Mouse (Mus musculus) thymus, adult 2 months (tissue): Measurements from ENCODE around the gene Glis1. TPM values are rescaled to one million over a fixed set of nuclear protein-coding genes. Genes with fewer than 3 reads are reported as not detected.

Experiments
- DNase-seq: peaks from one replicate; pipeline ENCODE4 v3.0.0; 2021
- H3K27ac ChIP-seq: fragments of 200-500 bp; 2 replicates; pipeline ENCODE4 v1.5.1; 2012; ENCODE audit warnings: low read length, control low read depth; ENCODE audit not compliant: control insufficient read depth, insufficient read depth
- H3K27me3 ChIP-seq: fragments of 200-500 bp; 2 replicates; pipeline ENCODE4 v1.6.1; 2012; ENCODE audit warnings: mild to moderate bottlenecking, low read length, moderate library complexity, mixed read lengths; ENCODE audit not compliant: control insufficient read depth, insufficient read depth
- H3K36me3 ChIP-seq: fragments of 200-500 bp; 2 replicates; pipeline ENCODE4 v1.6.1; 2012; ENCODE audit warnings: mild to moderate bottlenecking, low read length, moderate library complexity; ENCODE audit not compliant: control insufficient read depth, insufficient read depth
- H3K4me1 ChIP-seq: fragments of 200-500 bp; replicated peaks from 2 replicates; pipeline ENCODE4 v1.6.1; 2012; ENCODE audit warnings: low read length; ENCODE audit not compliant: control insufficient read depth, insufficient read depth
- H3K4me3 ChIP-seq: fragments of 200-500 bp; 2 replicates; pipeline ENCODE4 v1.5.1; 2012; ENCODE audit warnings: mild to moderate bottlenecking, low read length, control low read depth, moderate library complexity; ENCODE audit not compliant: control insufficient read depth, insufficient read depth
- CTCF ChIP-seq: fragments of 200-500 bp; IDR thresholded peaks from 2 replicates; pipeline ENCODE4 v1.5.1; 2012; ENCODE audit warnings: mild to moderate bottlenecking, control low read depth, low read length, moderate library complexity, borderline replicate concordance; ENCODE audit not compliant: control insufficient read depth, poor library complexity, insufficient read depth; ENCODE audit errors: extremely low read depth
- POLR2A ChIP-seq: fragments of 200-500 bp; IDR thresholded peaks from 2 replicates; pipeline ENCODE4 v1.6.1; 2012; ENCODE audit warnings: mild to moderate bottlenecking, low read length, control low read depth, moderate library complexity; ENCODE audit not compliant: control insufficient read depth, poor library complexity, insufficient read depth; ENCODE audit errors: extremely low read depth
- WGBS: fragments of 180-500 bp; shearing (Covaris S2); methylation state at CpG from one replicate; pipeline ENCODE4 v1.1.7; 2018; 5-methylcytosine and 5-hydroxymethylcytosine counted together
- polyA plus RNA-seq: library from polyadenylated mRNA; depleted of rRNA; stranded (reverse); fragments of >200 nt; gene quantifications from 2 replicates; pipeline ENCODE4 v1.2.3, GENCODE M21; 2012

The Glis1 gene
- polyA plus RNA-seq, 1 experiment: 0.71 TPM

- H3K27ac ChIP-seq: no peak overlapping the region
- H3K36me3 ChIP-seq: no peaks in the 10 kb centered on the region
- no peaks in the 10 kb centered on the region; the same call in 1 of the 2 replicates for H3K27me3 ChIP-seq
- DNase-seq: no peak
- 94% methylated on average over 4 of the region's 4 CpGs for WGBS
- no peaks in the 10 kb centered on the region for H3K4me1 ChIP-seq
- no peak for TF ChIP-seq POLR2A
- TF ChIP-seq CTCF: no peak
- no peak overlapping the region for H3K4me3 ChIP-seq
Observed at GRCm38 (mm10) chr4:107420202-107420601, 14.2 kb upstream of the Glis1 start.

- 13% methylated on average over 14 of the region's 14 CpGs for WGBS
- H3K4me3 ChIP-seq: no peak overlapping the region
Observed at GRCm38 (mm10) chr4:107421711-107422110, 12.7 kb upstream of the Glis1 start.

GRCm38 (mm10) chr4:107422176-107422575 is 12.2 kb upstream of the Glis1 start:
- no peak for TF ChIP-seq CTCF
- TF ChIP-seq POLR2A: no peak
- 39% methylated on average over 6 of the region's 6 CpGs for WGBS
- no peak overlapping the region for H3K4me3 ChIP-seq
- no peaks in the 10 kb centered on the region for H3K4me1 ChIP-seq
- DNase-seq: no peak
- no peak overlapping the region for H3K27ac ChIP-seq
- H3K36me3 ChIP-seq: no peaks in the 10 kb centered on the region
- no peaks in the 10 kb centered on the region; the same call in 1 of the 2 replicates for H3K27me3 ChIP-seq

More at GRCm38 (mm10) chr4:107421711-107422110, 12.7 kb upstream of the Glis1 start:
- Histone ChIP-seq H3K27ac (no peak overlapping the region), H3K27me3 (no peaks in the 10 kb centered on the region; the same call in 1 of the 2 replicates), H3K4me1 (no peaks in the 10 kb centered on the region), H3K36me3 (no peaks in the 10 kb centered on the region)
- no peak for DNase-seq
- TF ChIP-seq POLR2A (no peak), CTCF (no peak)

DNA sequence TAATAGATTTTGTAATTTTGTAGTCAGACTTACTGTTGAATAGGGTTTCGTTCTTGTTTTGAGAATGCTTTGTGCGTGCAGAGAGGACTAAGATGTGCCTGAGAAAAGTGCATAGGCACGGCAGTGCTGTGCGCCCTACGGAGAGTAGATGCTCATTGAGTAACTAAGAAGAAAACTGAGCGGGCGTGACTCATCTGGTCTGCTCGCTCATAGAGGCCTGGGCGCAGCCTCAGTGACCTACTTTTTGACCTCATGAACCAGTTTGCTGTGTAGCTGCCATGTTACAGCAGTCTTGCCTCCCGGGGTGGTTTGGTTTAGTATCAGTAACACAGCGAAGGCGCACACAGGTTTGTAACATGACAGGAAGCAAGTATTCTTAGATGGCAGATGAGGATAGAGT is 8.8 kb upstream of the Glis1 start:
- WGBS: 96% methylated on average over 12 of the region's 12 CpGs
- TF ChIP-seq CTCF (no peak), POLR2A (no peak)
- H3K27ac ChIP-seq: no peak overlapping the region

GRCm38 (mm10) chr4:107426631-107427030 is 7.8 kb upstream of the Glis1 start:
- DNase-seq: no peak
- TF ChIP-seq POLR2A: no peak
- no peak for TF ChIP-seq CTCF

More for the DNA sequence above, 8.8 kb upstream of the Glis1 start:
- no peak for DNase-seq
- Histone ChIP-seq H3K36me3 (no peaks in the 10 kb centered on the region), H3K4me3 (no peak overlapping the region), H3K4me1 (no peaks in the 10 kb centered on the region), H3K27me3 (no peaks in the 10 kb centered on the region; the same call in 1 of the 2 replicates)

DNA sequence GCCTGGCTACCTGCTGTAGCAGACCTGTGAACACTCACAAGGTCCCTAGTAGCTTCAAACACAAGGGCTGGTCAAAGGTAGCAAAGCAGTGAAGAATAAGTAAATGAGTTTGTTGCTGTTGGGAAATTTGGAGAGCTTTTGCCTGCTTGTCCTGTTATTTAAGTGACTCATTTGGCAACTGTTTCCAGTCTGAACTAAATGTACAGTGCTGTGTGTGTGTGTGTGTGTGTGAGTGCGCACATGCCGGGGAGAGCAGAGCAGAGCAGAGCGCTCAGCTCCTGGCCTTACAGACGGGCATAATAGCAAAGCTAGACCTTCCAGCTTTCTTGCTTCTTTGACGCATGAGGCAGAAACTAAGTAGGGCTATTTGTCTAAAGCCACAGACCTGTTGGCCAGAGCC is 1.7 kb upstream of the Glis1 start:
- Histone ChIP-seq H3K27me3 (peaks cover 18% of the 10 kb centered on the region), H3K36me3 (no peaks in the 10 kb centered on the region), H3K27ac (no peak overlapping the region), H3K4me1 (peaks cover 4% of the 10 kb centered on the region), H3K4me3 (no peak overlapping the region)
- DNase-seq: no peak
- no peak for TF ChIP-seq POLR2A
- no peak for TF ChIP-seq CTCF
- WGBS: 87% methylated on average over 5 of the region's 5 CpGs

More at GRCm38 (mm10) chr4:107426631-107427030, 7.8 kb upstream of the Glis1 start:
- no peaks in the 10 kb centered on the region for H3K36me3 ChIP-seq
- no peaks in the 10 kb centered on the region for H3K4me1 ChIP-seq
- 88% methylated on average over 9 of the region's 9 CpGs for WGBS
- H3K4me3 ChIP-seq: no peak overlapping the region
- no peak overlapping the region for H3K27ac ChIP-seq
- H3K27me3 ChIP-seq: no peaks in the 10 kb centered on the region; the same call in 1 of the 2 replicates

DNA sequence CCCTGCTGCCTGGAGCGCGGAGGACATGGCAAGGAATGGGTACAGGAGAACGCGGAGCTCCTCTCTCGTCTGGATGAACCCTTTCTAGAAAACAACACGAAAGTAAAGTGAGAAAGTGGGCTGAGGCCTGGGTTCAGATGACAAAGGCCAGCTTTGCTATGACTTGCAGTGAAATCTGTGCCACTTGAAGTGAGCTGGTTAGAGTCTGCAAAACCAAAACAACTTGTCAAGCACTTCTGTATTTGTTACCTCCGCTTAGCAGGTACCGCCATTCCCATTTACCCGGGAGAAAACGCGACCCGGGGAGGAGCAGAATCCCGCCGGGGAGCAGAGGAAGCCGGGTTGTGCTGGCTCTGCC is 414 bp upstream of the Glis1 start:
- no peak for DNase-seq
- Histone ChIP-seq H3K27ac (no peak overlapping the region), H3K27me3 (peaks cover 18% of the 10 kb centered on the region)

More for the DNA sequence above, 414 bp upstream of the Glis1 start:
- WGBS: 11% methylated on average over 15 of the region's 15 CpGs
- peaks cover 4% of the 10 kb centered on the region for H3K4me1 ChIP-seq
- H3K4me3 ChIP-seq: 0 out of 2 replicates have a peak overlapping the region, but pooled peaks have one; percentile 6
- no peaks in the 10 kb centered on the region for H3K36me3 ChIP-seq
- no peak for TF ChIP-seq POLR2A
- TF ChIP-seq CTCF: no peak
